Comparison of ENCODE assay signal across 20 mouse cellular contexts in genomic region chr5:31301866-31302265, GRCm38 (mm10). TPM values are rescaled to one million over a fixed set of nuclear protein-coding genes. Genes with fewer than 3 reads are reported as not detected.
"Had no signal": no experiment of that assay in that cellular context is flagged by ENCODE, and none has a peak within 500 bp of the region (broad histone marks: within the 10 kb centered on the region; RNA-seq: fewer than 3 reads in every experiment).

No protein-coding gene starts in this region.

- H3K4me1 ChIP-seq: limb, embryonic 12.5 days; limb, embryonic 15.5 days; megakaryocyte, embryonic 14.5 days; midbrain, embryonic 10.5 days; midbrain, embryonic 13.5 days; neural tube, embryonic 13.5 days had no signal

- H3K27me3 ChIP-seq: limb, embryonic 15.5 days; neural tube, embryonic 13.5 days had no signal

- H3K4me3 ChIP-seq: limb, embryonic 12.5 days; limb, embryonic 15.5 days; megakaryocyte, embryonic 14.5 days; midbrain, embryonic 10.5 days; midbrain, embryonic 13.5 days; myocyte; neural tube, embryonic 13.5 days had no signal

- H3K36me3 ChIP-seq: limb, embryonic 12.5 days; limb, embryonic 15.5 days; midbrain, embryonic 10.5 days; midbrain, embryonic 13.5 days; neural tube, embryonic 13.5 days had no signal

- DNase-seq: kidney, postnatal 36 days; left cerebral cortex, postnatal 4 days; liver, postnatal 0 days; lung, embryonic 14.5 days; retina, postnatal 1 day; right cerebral cortex, postnatal 25 days; spleen, adult 18-20 months; thymus, adult 2 months; thymus, postnatal 14 days had no signal

- H3K27ac ChIP-seq: kidney, postnatal 0 days; limb, embryonic 12.5 days; limb, embryonic 15.5 days; liver, embryonic 14.5 days; midbrain, embryonic 10.5 days; midbrain, embryonic 13.5 days; neural tube, embryonic 13.5 days had no signal

RNA-seq across cellular contexts. Expression of gene Gckr, which starts 4.6 kb away (rescaled TPM):
- total RNA-seq: monocyte, adult 5-6 weeks; neutrophil, adult 5-6 weeks had no signal
- polyA plus RNA-seq: kidney, postnatal 0 days; limb, embryonic 15.5 days; lung, embryonic 14.5 days; midbrain, embryonic 10.5 days had no signal

RNA-seq across cellular contexts. Expression of gene Fndc4, which starts 6.0 kb away (rescaled TPM):
- total RNA-seq: neutrophil, adult 5-6 weeks had no signal
